Mouse (Mus musculus): ENCODE results near the gene Tcf20. TPM values are rescaled to one million over a fixed set of nuclear protein-coding genes. Genes with fewer than 3 reads are reported as not detected.
A peak's percentile ranks its signal among the peaks of the same experiment; 100 is the strongest.
"Not testable (repeated sequence)": the region's sequence is repeated elsewhere in the genome, so short reads cannot be mapped to it uniquely, and the experiment has no call there.

The Tcf20 gene
- polyA plus RNA-seq, 1 experiment from 2014 or later: 3.0 TPM

- Histone ChIP-seq H3K4me1 (replicated peaks) (no peaks in the 10 kb centered on the region; the same call in none of the 2 replicates), H3K4me3 (replicated peaks) (no peak within 1 kb of the TSS), H3K9ac (no peak within 1 kb of the TSS), H3K36me3 (no peaks in the 10 kb centered on the region), H3K27me3 (no peaks in the 10 kb centered on the region), H3K4me2 (no peak within 1 kb of the TSS), H3K27ac (peak within 1 kb of the TSS; percentile 39; the same call in 1 of the 2 replicates), H3K9me3 (replicated peaks) (no peaks in the 10 kb centered on the region)
- no peak for DNase-seq
- ATAC-seq (ENCODE audit: low read depth): peak; percentile 70
- 70% methylated on average over 5 of the region's 5 CpGs for WGBS (ENCODE audit: insufficient replicate concordance)
Observed at GRCm38 (mm10) chr15:82794277-82794676, 193.4 kb downstream of the Tcf20 start, which contains the start of gene Cyp2d26. Gene Cyp2d26 (minus strand): TSS chr15:82794294.

GRCm38 (mm10) chr15:82793868-82794267, 193.8 kb downstream of the Tcf20 start:
- ATAC-seq (ENCODE audit: low read depth) (0 out of 2 replicates have a peak, but pooled peaks have one; percentile 12), DNase-seq (no peak)
- Histone ChIP-seq H3K36me3 (no peaks in the 10 kb centered on the region), H3K9me3 (replicated peaks) (no peaks in the 10 kb centered on the region), H3K27ac (no peak overlapping the region; the same call in 1 of the 2 replicates), H3K27me3 (no peaks in the 10 kb centered on the region), H3K4me2 (no peak overlapping the region), H3K4me3 (replicated peaks) (no peak overlapping the region), H3K4me1 (replicated peaks) (no peaks in the 10 kb centered on the region; the same call in none of the 2 replicates), H3K9ac (no peak overlapping the region)
- 56% methylated on average over 6 of the region's 6 CpGs for WGBS (ENCODE audit: insufficient replicate concordance)

DNA sequence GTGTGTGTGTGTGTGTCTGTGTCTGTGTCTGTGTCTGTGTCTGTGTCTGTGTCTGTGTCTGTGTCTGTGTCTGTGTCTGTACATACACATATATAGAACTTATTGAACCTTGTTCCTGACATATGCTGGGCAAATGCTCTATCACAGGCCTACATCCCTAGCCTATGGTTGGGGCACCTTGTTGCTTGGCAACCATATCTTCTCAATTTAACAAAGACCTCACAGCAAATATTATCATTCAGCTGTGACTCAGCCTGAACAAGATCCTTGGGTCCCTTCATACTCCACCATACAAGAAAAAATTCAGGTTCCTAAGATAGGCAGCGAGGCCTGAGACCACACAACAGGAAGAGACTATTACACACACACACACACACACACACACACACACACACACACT, 194.2 kb downstream of the Tcf20 start:
- no peaks in the 10 kb centered on the region for H3K9me3 ChIP-seq (replicated peaks)
- H3K4me2 ChIP-seq: no peak overlapping the region
- H3K4me3 ChIP-seq (replicated peaks): no peak overlapping the region
- ATAC-seq (ENCODE audit: low read depth) (no peak; the same call in 1 of the 2 replicates), DNase-seq (no peak)
- H3K27ac ChIP-seq: no peak overlapping the region
- H3K36me3 ChIP-seq: no peaks in the 10 kb centered on the region
- 64% methylated on average over 1 of the region's 1 CpGs for WGBS (ENCODE audit: insufficient replicate concordance)
- no peaks in the 10 kb centered on the region for H3K27me3 ChIP-seq
- no peak overlapping the region for H3K9ac ChIP-seq
- H3K4me1 ChIP-seq (replicated peaks): no peaks in the 10 kb centered on the region; the same call in none of the 2 replicates

GRCm38 (mm10) chr15:82792566-82792965, 195.1 kb downstream of the Tcf20 start:
- DNase-seq: no peak

DNA sequence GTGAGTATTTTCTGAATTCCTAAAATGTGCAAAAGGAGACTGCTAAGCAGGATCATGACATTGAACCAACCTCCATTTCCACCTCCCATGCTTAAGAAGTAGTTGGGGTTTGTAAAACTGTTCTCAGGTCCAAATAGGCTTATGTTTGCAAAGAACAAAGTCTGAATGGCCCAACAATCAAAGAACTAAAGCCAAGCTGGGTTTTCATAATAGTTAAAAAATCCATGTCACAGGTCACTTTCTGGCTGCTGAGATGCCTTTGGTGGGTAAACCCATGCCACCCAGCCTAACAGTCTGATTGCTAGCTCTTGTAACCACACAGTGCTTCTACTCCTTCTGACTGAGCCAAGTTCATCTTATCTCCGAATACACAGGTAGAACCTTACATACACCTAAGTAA, 203.1 kb downstream of the Tcf20 start:
- 47% methylated on average over 1 of the region's 1 CpGs for WGBS (ENCODE audit: insufficient replicate concordance)
- no peak for ATAC-seq (ENCODE audit: low read depth)

More at GRCm38 (mm10) chr15:82792566-82792965, 195.1 kb downstream of the Tcf20 start:
- Histone ChIP-seq H3K4me2 (no peak overlapping the region), H3K4me1 (replicated peaks) (no peaks in the 10 kb centered on the region; the same call in none of the 2 replicates), H3K4me3 (replicated peaks) (no peak overlapping the region), H3K9me3 (replicated peaks) (no peaks in the 10 kb centered on the region), H3K9ac (no peak overlapping the region), H3K27me3 (no peaks in the 10 kb centered on the region), H3K27ac (no peak overlapping the region), H3K36me3 (no peaks in the 10 kb centered on the region)
- 79% methylated on average over 11 of the region's 11 CpGs for WGBS (ENCODE audit: insufficient replicate concordance)
- ATAC-seq (ENCODE audit: low read depth): no peak

DNA sequence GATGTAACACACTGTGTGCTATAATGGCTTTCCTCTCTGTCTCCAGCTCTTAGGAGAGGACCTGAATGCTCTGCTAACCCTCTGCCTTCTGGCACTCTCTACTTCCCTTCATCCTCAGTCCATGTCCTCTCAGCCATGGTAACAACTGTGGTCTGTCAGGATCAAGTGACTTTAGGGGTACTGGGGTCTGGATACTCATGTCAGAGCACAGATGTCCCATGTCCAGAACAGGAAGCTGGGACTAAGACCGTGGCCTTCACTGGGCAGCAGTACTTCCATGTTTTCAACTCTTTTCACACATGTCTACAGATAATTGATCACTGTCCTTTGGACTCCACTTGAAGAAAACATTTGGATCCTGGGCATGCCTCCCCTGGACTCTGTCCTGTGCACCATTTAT, 203.9 kb downstream of the Tcf20 start:
- Histone ChIP-seq H3K9me3 (replicated peaks) (no peaks in the 10 kb centered on the region), H3K27ac (no peak overlapping the region)
- no peak for ATAC-seq (ENCODE audit: low read depth)

More for the DNA sequence above, 203.1 kb downstream of the Tcf20 start:
- Histone ChIP-seq H3K4me2 (no peak overlapping the region), H3K27ac (no peak overlapping the region), H3K4me3 (replicated peaks) (no peak overlapping the region), H3K4me1 (replicated peaks) (no peaks in the 10 kb centered on the region), H3K36me3 (no peaks in the 10 kb centered on the region), H3K9me3 (replicated peaks) (no peaks in the 10 kb centered on the region), H3K27me3 (no peaks in the 10 kb centered on the region), H3K9ac (no peak overlapping the region)
- no peak for DNase-seq

GRCm38 (mm10) chr15:82777856-82778255, 209.8 kb downstream of the Tcf20 start:
- DNase-seq; H3K4me2 ChIP-seq; H3K4me1 ChIP-seq (replicated peaks); H3K27me3 ChIP-seq; H3K9me3 ChIP-seq (replicated peaks); H3K9ac ChIP-seq; ATAC-seq (ENCODE audit: low read depth); H3K36me3 ChIP-seq; H3K4me3 ChIP-seq (replicated peaks); H3K27ac ChIP-seq: not testable (repeated sequence)
- WGBS (ENCODE audit: insufficient replicate concordance): 64% methylated on average over 5 of the region's 5 CpGs

More for the DNA sequence above, 203.9 kb downstream of the Tcf20 start:
- Histone ChIP-seq H3K27me3 (no peaks in the 10 kb centered on the region), H3K4me1 (replicated peaks) (no peaks in the 10 kb centered on the region), H3K36me3 (no peaks in the 10 kb centered on the region), H3K4me3 (replicated peaks) (no peak overlapping the region), H3K9ac (no peak overlapping the region), H3K4me2 (no peak overlapping the region)
- WGBS (ENCODE audit: insufficient replicate concordance): 42% methylated on average over 1 of the region's 1 CpGs
- no peak for DNase-seq

DNA sequence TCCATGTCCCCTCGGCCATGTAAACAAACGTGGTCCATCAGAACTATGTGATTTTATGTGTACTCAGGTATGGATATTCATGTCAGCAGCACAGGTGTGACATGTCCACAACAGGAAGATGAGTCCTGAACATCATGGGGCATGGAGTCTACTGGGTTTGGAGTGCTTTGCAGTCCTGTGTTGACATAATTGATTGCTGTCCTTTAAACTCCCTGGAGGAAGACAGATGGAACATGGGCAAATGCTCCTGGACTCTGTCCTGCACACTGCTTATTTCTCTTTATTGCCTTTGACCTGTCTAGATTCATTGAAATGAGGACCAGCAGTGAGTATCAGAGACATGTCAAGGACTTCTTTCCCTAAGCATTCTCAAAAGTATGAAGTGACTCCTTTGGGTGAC, 221.7 kb downstream of the Tcf20 start:
- H3K27ac ChIP-seq: no peak overlapping the region
- ATAC-seq (ENCODE audit: low read depth): no peak

GRCm38 (mm10) chr15:82764881-82765280, 222.8 kb downstream of the Tcf20 start:
- no peaks in the 10 kb centered on the region for H3K27me3 ChIP-seq
- H3K27ac ChIP-seq: no peak overlapping the region
- ATAC-seq (ENCODE audit: low read depth): no peak
- no peak overlapping the region for H3K9ac ChIP-seq
- H3K36me3 ChIP-seq: no peaks in the 10 kb centered on the region
- H3K4me3 ChIP-seq (replicated peaks): no peak overlapping the region
- no peak for DNase-seq
- H3K4me2 ChIP-seq: no peak overlapping the region
- 57% methylated on average over 6 of the region's 6 CpGs for WGBS (ENCODE audit: insufficient replicate concordance)
- H3K9me3 ChIP-seq (replicated peaks): no peaks in the 10 kb centered on the region
- no peaks in the 10 kb centered on the region for H3K4me1 ChIP-seq (replicated peaks)

More for the DNA sequence above, 221.7 kb downstream of the Tcf20 start:
- H3K4me2 ChIP-seq: no peak overlapping the region
- H3K4me3 ChIP-seq (replicated peaks): no peak overlapping the region
- no peaks in the 10 kb centered on the region for H3K36me3 ChIP-seq
- DNase-seq: no peak
- H3K9ac ChIP-seq: no peak overlapping the region
- no peaks in the 10 kb centered on the region for H3K27me3 ChIP-seq
- H3K9me3 ChIP-seq (replicated peaks): no peaks in the 10 kb centered on the region
- 58% methylated on average over 2 of the region's 2 CpGs for WGBS (ENCODE audit: insufficient replicate concordance)
- no peaks in the 10 kb centered on the region for H3K4me1 ChIP-seq (replicated peaks)

GRCm38 (mm10) chr15:82763631-82764420, 223.8 kb downstream of the Tcf20 start, which contains the start of gene Cyp2d40:
Gene Cyp2d40 (minus strand): TSS chr15:82764183.
- no peak within 1 kb of the TSS for H3K4me3 ChIP-seq (replicated peaks)
- ATAC-seq (ENCODE audit: low read depth) (no peak), DNase-seq (no peak)
- no peak within 1 kb of the TSS for H3K27ac ChIP-seq
- no peaks in the 10 kb centered on the region for H3K4me1 ChIP-seq (replicated peaks)
- no peaks in the 10 kb centered on the region for H3K27me3 ChIP-seq
- no peak within 1 kb of the TSS for H3K9ac ChIP-seq
- no peaks in the 10 kb centered on the region for H3K9me3 ChIP-seq (replicated peaks)
- H3K36me3 ChIP-seq: no peaks in the 10 kb centered on the region
- 76% methylated on average over 9 of the region's 9 CpGs for WGBS (ENCODE audit: insufficient replicate concordance)
- no peak within 1 kb of the TSS for H3K4me2 ChIP-seq

All from liver, embryonic 13.5 days (tissue).